Mouse (Mus musculus) cerebellum, adult 9-11 months (tissue): ENCODE results near the gene Dcaf1.

ENCODE experiments used
- DNase-seq: peaks from one replicate; pipeline ENCODE4 v3.0.0; 2022

Gene Dcaf1

DNA sequence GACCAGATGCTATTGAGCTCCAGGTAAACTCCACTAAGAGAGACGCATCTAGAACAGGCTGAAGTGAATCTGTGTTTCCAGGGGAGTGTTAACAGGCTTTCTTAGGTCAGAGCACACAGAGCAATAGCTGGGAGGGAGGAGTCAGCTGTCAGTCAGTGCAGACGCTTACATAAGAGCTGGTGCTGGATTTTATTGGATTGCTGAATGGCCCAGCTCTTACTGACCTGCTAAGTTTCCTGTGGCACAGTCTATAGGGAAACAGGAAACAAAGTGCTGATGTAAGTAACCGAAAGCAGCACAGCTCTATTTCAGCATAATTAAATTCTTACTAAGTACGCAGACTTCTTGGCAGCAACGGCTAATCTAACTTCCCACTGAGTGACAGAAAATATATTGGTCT lies 87.0 kb downstream of the Dcaf1 start:
- DNase-seq = no peak

DNA sequence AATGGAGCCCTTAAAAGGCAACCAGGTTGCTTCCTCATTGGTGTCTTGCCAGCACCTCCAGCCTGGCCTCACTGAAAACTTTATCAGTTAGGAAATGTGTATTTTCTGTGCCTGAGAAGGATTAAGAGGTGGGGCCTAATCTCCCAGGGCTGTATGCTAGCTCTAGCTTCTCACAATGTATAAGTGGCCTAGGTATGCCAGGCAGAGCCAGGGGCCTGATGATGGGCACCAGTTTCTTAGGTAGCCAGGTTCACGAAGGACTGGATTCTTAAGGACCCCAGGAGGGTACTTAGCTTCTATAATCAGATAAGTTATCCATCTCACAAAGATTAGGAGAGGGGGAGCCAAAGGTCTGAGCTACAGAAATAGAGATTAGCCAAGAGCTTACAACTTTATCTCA lies 90.0 kb downstream of the Dcaf1 start:
- DNase-seq = no peak

DNA sequence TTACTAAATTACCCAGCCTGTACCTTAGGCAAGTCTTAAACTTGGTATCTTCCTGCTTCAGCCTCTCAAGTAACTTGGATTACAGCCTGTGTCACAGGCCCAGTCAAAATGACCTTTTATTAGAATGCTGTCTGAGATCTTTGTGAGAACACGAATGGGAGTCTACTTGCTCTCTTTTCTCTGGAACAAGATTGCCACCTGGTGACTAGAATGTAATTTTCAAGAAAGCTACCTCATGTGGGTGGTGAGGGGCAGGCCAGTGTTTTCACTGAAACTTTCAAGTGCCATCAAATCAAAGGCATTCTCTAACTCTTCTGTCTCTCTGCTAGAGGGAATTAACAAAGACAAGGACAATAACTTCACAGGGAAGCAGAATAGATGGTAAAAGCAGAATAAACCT lies 92.1 kb downstream of the Dcaf1 start:
- no peak for DNase-seq

DNA sequence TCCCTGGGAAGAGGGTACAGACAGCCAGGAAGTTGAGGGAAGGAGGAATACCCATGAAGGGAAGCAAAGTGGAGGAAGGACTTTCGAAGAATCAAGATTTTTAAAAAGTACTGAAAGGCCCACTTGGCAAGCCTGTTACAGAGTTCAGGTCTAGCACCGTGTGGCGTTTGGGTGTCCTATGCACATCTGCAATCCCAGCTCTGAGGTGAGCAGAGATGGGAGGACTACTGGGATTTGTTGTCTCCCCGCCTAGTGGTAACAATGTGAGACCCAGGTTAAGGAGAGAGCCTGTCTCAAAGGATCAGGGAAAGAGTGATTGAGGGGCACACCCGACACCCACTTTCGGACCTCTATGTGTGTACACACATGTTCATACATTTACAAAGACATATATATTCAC lies 93.2 kb downstream of the Dcaf1 start:
- no peak for DNase-seq
